Mouse (Mus musculus): Measurements from ENCODE around the gene Ptprf.

DNA sequence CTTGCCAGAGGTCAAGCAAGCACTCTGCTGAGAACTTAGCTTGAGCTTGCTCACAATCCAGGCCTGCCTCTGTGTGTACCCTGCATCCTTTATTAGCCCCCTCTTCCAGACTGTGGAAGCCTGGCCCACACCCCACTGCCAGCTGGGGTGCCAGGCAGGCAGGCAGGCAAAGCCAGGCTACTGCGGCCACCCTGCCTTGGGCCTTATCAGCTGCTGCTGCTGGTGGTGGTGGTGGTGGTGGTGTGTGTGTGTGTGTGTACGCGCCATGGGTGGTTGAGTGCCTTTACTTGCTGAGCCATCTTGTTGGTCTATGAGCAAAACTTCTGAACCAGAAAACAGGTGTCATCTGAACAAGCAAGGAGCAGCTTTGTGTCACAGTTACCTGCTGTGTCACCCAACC is 18.3 kb downstream of the Ptprf start:
- TF ChIP-seq POLR2A (IDR thresholded peaks at IDR 0.05; ENCODE audit: borderline replicate concordance, extremely low read depth, low read depth, low read length) (no peak), CTCF (IDR thresholded peaks at IDR 0.05; ENCODE audit: insufficient read depth, low read length) (no peak)

All from lung, adult 2 months (tissue).